Mouse (Mus musculus) stomach, embryonic 14.5 days (tissue): ENCODE data around the gene Myg1. TPM values are rescaled to one million over a fixed set of nuclear protein-coding genes. Genes with fewer than 3 reads are reported as not detected.

ENCODE experiments used
- ATAC-seq: fragments of 200-750 bp; cut with Nextera tagmentation; 2 replicates; pipeline ENCODE4 v1.8.0; 2017; ENCODE audit warnings: low read depth, moderate TSS enrichment; ENCODE audit not compliant: insufficient number of reproducible peaks, insufficient read depth, low FRiP score
- H3K27ac ChIP-seq: fragments of 300-500 bp; sonication (generic); 2 replicates; pipeline ENCODE4 v1.5.1; 2014; ENCODE audit warnings: mild to moderate bottlenecking, low read length, moderate library complexity, mixed read lengths
- H3K27me3 ChIP-seq: fragments of 300-500 bp; sonication (generic); 2 replicates; pipeline ENCODE4 v1.6.1; 2014; ENCODE audit warnings: low read length, control low read depth, mixed read lengths; ENCODE audit not compliant: control insufficient read depth, insufficient read depth
- H3K36me3 ChIP-seq: fragments of 300-500 bp; sonication (generic); 2 replicates; pipeline ENCODE4 v1.6.1; 2014; ENCODE audit warnings: mild to moderate bottlenecking, control low read depth, low read length, moderate library complexity, mixed read lengths; ENCODE audit not compliant: control insufficient read depth, insufficient read depth
- H3K4me1 ChIP-seq: fragments of 300-500 bp; sonication (generic); 2 replicates; pipeline ENCODE4 v1.6.1; 2014; ENCODE audit warnings: low read length, control low read depth, mixed read lengths; ENCODE audit not compliant: control insufficient read depth, insufficient read depth
- H3K4me2 ChIP-seq: fragments of 300-500 bp; sonication (generic); replicated peaks from 2 replicates; pipeline ENCODE4 v1.6.1; 2014; ENCODE audit warnings: low read depth, low read length, control low read depth
- H3K4me3 ChIP-seq: fragments of 300-500 bp; sonication (generic); 2 replicates; pipeline ENCODE4 v1.5.1; 2014; ENCODE audit warnings: low read depth, low read length, control low read depth
- H3K9ac ChIP-seq: fragments of 300-500 bp; sonication (generic); replicated peaks from 2 replicates; pipeline ENCODE4 v1.6.1; 2014; ENCODE audit warnings: low read depth, mild to moderate bottlenecking, control low read depth, low read length, moderate library complexity, mixed read lengths
- H3K9me3 ChIP-seq: fragments of 300-500 bp; sonication (generic); 2 replicates; pipeline ENCODE4 v1.6.1; 2016; ENCODE audit warnings: low read depth, low read length, control low read depth; ENCODE audit not compliant: control insufficient read depth
- WGBS: fragments of 180-500 bp; shearing (Covaris S2); extraction: QIAGEN DNeasy Blood & Tissue Kit; methylation state at CpG from one replicate; pipeline ENCODE4 v1.1.7; 2014; 5-methylcytosine and 5-hydroxymethylcytosine counted together
- polyA plus RNA-seq: library from polyadenylated mRNA; unstranded; fragments of >200 nt; fragmentation: Nextera tagmentation; extraction: Ambion mirVana; gene quantifications from 2 replicates; pipeline ENCODE4 v1.2.1, GENCODE M21; 2014

Myg1 gene
- polyA plus RNA-seq, result 96.9 and 109 TPM in 2 replicates

DNA sequence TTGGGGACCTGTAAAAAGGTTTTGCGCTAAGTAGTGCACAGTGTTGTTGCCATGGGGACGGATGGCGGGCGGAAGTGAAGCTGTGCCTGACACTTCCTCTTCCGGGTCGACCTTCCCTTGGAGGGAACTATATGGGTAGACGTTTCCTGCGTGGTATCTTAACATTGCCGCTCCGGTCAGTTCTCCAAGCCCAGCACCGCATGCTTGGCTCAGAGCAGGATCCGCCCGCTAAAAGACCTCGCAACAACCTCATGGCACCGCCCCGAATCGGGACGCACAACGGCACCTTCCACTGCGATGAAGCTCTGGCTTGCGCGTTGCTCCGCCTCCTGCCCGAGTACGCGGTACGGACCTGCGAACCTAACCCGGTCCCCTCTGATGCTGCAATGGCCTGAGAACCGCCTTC, at the start of gene Myg1:
Myg1 (plus strand) TSS at position 100 of the 406 bp plus-strand sequence.
- Histone ChIP-seq H3K27me3 (no peaks in the 10 kb centered on the region), H3K4me2 (peak within 1 kb of the TSS; percentile 92), H3K27ac (peak within 1 kb of the TSS; percentile 82), H3K9ac (peak within 1 kb of the TSS; percentile 67), H3K9me3 (no peaks in the 10 kb centered on the region), H3K4me1 (peaks cover 19% of the 10 kb centered on the region), H3K36me3 (peaks cover 31% of the 10 kb centered on the region), H3K4me3 (peak within 1 kb of the TSS; percentile 77)
- ATAC-seq, result peak; percentile 92
- WGBS, result under 1% methylated on average over 30 of the region's 30 CpGs

DNA sequence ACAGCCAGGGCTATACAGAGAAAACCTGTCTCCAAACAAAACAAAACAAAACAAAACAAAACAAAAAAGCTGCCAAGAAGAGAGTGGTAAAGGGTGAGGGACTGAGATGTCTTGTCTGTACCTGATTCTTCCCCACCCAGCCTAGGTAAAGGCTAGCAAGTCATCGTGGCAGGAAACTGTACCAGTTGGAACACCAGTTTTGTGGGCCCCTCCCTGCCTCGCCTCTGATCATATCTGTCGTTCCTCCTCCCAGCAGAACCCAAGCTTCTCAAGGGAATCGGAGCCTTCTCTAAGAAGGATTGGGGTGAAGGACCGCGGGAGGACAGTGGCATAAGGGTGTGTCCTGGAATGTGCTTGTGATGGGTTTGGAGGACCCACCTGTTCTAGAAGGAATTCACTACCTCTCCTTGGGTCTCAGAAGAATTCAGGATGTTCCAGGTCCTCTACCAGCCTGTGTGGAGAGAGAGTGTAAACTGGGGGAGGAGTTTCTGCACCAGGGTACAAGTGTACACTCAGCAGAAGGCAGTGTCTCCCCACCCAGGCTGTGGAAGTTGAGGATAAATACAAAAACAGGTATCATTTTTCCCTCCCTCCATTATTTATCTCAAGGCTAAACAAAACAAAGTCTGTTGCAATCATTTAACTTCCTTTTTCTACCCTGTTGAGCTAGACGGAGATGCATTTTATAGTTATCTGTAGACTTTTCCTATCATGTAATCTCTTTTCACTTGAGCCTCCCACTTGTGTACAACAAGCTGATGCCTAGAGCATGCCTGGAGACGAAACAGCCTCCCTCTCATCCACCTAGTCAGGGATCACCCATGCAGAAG, 48.8 kb upstream of the Myg1 start:
- ATAC-seq, result no peak
- no peak overlapping the region for H3K9ac ChIP-seq
- H3K9me3 ChIP-seq, result no peaks in the 10 kb centered on the region
- H3K4me1 ChIP-seq, result peaks cover 11% of the 10 kb centered on the region; the same call in 1 of the 2 replicates
- H3K27me3 ChIP-seq, result no peaks in the 10 kb centered on the region
- H3K36me3 ChIP-seq, result peaks cover 10% of the 10 kb centered on the region
- H3K4me3 ChIP-seq, result no peak overlapping the region
- no peak overlapping the region for H3K4me2 ChIP-seq
- 80% methylated on average over 8 of the region's 8 CpGs for WGBS
- H3K27ac ChIP-seq, result no peak overlapping the region

DNA sequence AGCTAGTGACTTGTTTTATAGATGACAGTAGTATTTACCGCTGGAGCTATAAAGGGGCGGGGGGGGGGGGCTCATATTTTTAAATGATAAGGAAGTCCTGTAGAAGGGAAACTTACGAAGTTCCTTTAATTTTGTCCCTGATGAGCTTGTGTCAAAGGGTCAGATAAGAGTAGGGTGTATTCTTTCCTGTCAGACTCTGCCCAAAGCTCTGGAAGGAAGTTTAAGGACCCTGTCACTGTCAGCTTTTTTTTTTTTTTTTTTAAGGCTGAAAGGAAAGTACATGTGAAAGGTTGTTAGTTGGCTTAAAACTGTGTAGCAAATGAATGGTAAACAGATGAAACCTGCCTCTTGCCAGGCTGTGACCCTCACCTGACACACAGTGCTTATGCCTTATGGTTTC, 47.9 kb upstream of the Myg1 start:
- Histone ChIP-seq H3K36me3 (peaks cover 10% of the 10 kb centered on the region), H3K27me3 (no peaks in the 10 kb centered on the region), H3K9me3 (no peaks in the 10 kb centered on the region), H3K4me1 (peaks cover 10% of the 10 kb centered on the region; the same call in 1 of the 2 replicates), H3K27ac (no peak overlapping the region), H3K9ac (no peak overlapping the region), H3K4me2 (no peak overlapping the region), H3K4me3 (no peak overlapping the region)
- 64% methylated on average over 3 of the region's 3 CpGs for WGBS
- ATAC-seq, result no peak

DNA sequence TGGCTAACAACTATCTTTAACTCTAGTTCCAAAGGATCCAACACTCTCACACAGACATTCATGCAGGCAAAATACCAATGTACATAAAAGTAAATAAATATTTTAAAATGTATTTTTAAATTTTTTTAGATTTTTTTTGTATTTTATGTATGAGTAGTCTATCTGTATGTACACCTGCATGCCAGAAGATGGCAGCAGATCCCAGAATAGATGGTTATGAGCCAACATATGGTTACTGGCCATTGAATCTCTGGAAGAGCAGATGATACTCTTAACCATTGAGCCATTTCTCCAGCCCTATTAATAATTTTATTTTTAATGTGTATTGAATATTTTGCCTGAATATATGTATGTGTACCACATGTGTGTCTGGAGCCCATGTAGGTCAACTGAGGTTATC, 44.1 kb upstream of the Myg1 start:
- Histone ChIP-seq H3K9ac (no peak overlapping the region), H3K9me3 (no peaks in the 10 kb centered on the region), H3K36me3 (no peaks in the 10 kb centered on the region), H3K27me3 (no peaks in the 10 kb centered on the region), H3K4me1 (no peaks in the 10 kb centered on the region), H3K4me2 (no peak overlapping the region), H3K4me3 (no peak overlapping the region), H3K27ac (no peak overlapping the region; the same call in 1 of the 2 replicates)
- ATAC-seq, result 0 out of 2 replicates have a peak, but pooled peaks have one; percentile 16

DNA sequence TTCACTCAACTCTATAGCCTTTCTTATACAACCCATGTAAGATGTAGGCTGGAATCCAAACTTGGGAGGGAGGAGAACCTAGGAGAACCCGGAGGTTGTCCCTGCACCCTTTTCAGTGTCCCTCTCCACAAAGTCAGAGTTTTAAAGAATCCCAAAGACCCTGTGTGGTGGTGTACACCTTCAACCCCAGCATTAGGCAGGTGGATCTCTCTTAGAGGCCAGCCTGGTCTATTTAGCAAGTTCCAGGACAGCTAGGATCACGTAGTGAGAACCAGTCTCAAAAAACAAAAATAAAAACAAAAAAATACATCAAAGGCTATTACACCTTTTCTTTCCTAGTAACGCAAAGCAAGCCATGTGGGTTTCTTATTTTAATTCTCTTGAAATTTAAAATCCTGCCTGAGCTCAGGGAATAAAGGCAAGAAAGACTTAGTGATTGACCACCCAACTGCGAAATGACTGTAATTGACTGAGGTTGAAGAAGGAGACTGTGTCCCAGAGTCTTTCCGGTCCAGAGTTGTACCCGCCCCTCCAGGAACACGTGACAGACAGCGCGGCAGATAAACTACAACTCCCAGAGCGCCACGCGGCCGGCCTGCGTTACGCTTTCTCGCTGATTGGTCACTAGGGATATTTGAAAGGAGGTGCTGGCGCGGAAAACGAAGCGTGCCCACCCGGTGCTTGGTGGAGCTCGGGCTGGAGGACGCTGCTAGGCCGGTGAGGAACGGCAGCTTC, 35.7 kb upstream of the Myg1 start, which contains the start of gene Espl1:
Espl1 (plus strand) TSS at position 634 of the 735 bp plus-strand sequence.
- ATAC-seq, result peak; percentile 97
- 7% methylated on average over 25 of the region's 25 CpGs for WGBS
- Histone ChIP-seq H3K36me3 (peaks cover 23% of the 10 kb centered on the region), H3K9ac (peak within 1 kb of the TSS; percentile 37), H3K4me2 (peak within 1 kb of the TSS; percentile 69), H3K27ac (no peak within 1 kb of the TSS), H3K4me1 (0 out of 2 replicates have a peak, but pooled peaks cover 3% of the 10 kb centered on the region), H3K9me3 (no peaks in the 10 kb centered on the region), H3K4me3 (peak within 1 kb of the TSS; percentile 69), H3K27me3 (no peaks in the 10 kb centered on the region)

DNA sequence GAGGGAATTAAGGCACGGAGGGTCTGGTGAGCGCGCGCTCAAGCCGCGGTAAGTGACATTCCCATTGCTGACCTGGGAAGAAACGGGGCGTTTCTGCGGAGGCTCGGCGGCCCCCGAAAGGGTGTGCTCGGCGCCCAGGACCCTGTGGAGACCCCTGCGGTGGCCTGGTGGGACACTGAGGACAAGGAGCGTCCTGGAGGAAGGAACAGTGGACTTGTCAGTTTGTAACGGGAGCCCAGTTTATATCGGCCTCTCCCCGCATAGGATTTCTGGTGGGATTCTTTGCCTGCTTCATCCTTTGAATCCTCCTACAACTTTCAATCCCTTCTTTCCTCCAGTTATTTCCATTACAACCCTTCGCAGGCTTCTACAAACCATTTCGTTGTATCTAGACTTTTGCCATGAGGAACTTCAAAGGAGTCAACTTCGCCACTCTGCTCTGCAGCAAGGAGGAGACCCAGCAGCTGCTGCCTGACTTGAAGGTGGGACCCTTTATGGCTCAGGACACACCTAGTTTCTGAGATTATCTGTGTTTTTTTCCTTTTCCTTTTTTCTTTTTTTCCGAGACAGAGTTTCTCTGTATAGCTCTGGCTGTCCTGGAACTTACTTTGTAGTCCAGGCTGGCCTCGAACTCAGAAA, 35.0 kb upstream of the Myg1 start:
- ATAC-seq, result no peak
- WGBS, result 5% methylated on average over 24 of the region's 24 CpGs

DNA sequence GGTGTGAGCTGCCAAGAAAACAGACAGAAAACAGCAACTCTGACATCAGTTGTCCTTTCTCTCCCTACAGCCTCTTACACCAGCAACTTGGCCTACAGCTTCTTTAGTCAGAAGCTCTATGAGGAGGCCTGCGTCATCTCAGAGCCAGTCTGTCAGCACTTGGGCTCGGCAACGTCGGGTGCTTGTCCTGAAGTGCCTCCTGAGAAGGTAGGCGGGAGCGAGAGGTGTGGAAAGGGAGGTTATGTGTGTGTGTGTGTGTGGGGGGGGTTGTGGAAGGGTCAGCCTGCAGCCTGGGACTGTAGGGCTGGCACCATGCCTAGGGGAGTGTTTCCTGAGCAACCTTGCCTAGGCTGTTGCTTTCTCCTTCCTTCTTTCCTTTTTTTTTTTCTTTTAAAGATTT, 29.0 kb upstream of the Myg1 start:
- H3K4me3 ChIP-seq, result no peak overlapping the region
- H3K4me2 ChIP-seq, result no peak overlapping the region
- H3K27ac ChIP-seq, result no peak overlapping the region
- H3K4me1 ChIP-seq, result no peaks in the 10 kb centered on the region
- WGBS, result 81% methylated on average over 6 of the region's 6 CpGs
- no peak for ATAC-seq
- H3K9me3 ChIP-seq, result no peaks in the 10 kb centered on the region
- H3K27me3 ChIP-seq, result no peaks in the 10 kb centered on the region
- no peak overlapping the region for H3K9ac ChIP-seq
- H3K36me3 ChIP-seq, result peaks cover 60% of the 10 kb centered on the region

More for the DNA sequence above, 35.0 kb upstream of the Myg1 start:
- Histone ChIP-seq H3K4me1 (0 out of 2 replicates have a peak, but pooled peaks cover 3% of the 10 kb centered on the region), H3K9me3 (no peaks in the 10 kb centered on the region), H3K27me3 (no peaks in the 10 kb centered on the region), H3K9ac (peak overlapping the region; percentile 37), H3K27ac (no peak overlapping the region), H3K36me3 (peaks cover 30% of the 10 kb centered on the region), H3K4me3 (peak overlapping the region; percentile 69), H3K4me2 (peak overlapping the region; percentile 69)

DNA sequence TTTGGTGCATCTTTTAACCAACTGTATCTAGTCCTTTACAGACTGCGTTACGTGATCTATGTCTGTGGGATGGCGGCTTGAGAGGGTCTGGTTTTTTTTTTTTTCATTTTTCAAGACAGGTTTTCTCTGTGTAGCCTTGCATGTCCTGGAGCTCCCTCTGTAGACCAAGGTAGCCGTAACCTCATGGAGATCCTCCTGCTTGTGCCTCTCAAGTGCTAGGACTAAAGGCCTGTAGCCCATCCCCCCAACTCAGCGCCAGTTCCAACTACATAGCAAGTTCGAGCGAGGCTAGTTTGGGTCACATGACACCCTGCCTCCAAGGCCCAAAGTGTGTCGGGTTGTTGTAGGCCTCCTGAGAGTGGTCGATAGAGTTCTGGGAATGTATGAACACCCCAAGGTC, 22.8 kb upstream of the Myg1 start:
- 87% methylated on average over 9 of the region's 9 CpGs for WGBS
- H3K4me2 ChIP-seq, result no peak overlapping the region
- H3K36me3 ChIP-seq, result peaks cover 54% of the 10 kb centered on the region
- H3K4me3 ChIP-seq, result no peak overlapping the region
- H3K27me3 ChIP-seq, result no peaks in the 10 kb centered on the region
- no peak for ATAC-seq
- H3K9ac ChIP-seq, result no peak overlapping the region
- no peak overlapping the region for H3K27ac ChIP-seq
- H3K9me3 ChIP-seq, result no peaks in the 10 kb centered on the region
- no peaks in the 10 kb centered on the region; the same call in 1 of the 2 replicates for H3K4me1 ChIP-seq
